Mouse (Mus musculus): Measurements from ENCODE around the gene Hyal1.

Gene Hyal1

GRCm38 (mm10) chr9:107612191-107612944, 35.6 kb downstream of the Hyal1 start:
- peak; percentile 98 for DNase-seq (ENCODE audit: extremely low read depth, insufficient read length, low spot score)

- DNase-seq (ENCODE audit: extremely low read depth, insufficient read length, low spot score) = no peak
Measured at GRCm38 (mm10) chr9:107612945-107613569, 36.3 kb downstream of the Hyal1 start.

- DNase-seq (ENCODE audit: extremely low read depth, insufficient read length, low spot score) = no peak
Measured at GRCm38 (mm10) chr9:107615035-107615434, 38.3 kb downstream of the Hyal1 start.

GRCm38 (mm10) chr9:107617461-107617860, 40.7 kb downstream of the Hyal1 start:
- no peak for DNase-seq (ENCODE audit: extremely low read depth, insufficient read length, low spot score)

GRCm38 (mm10) chr9:107618098-107618497, 41.4 kb downstream of the Hyal1 start:
- DNase-seq (ENCODE audit: extremely low read depth, insufficient read length, low spot score) = no peak

- DNase-seq (ENCODE audit: extremely low read depth, insufficient read length, low spot score) = peak; percentile 64
Measured at GRCm38 (mm10) chr9:107618778-107619545, 42.2 kb downstream of the Hyal1 start.

GRCm38 (mm10) chr9:107619546-107619879, 42.8 kb downstream of the Hyal1 start:
- DNase-seq (ENCODE audit: extremely low read depth, insufficient read length, low spot score) = peak; percentile 82

- no peak for DNase-seq (ENCODE audit: extremely low read depth, insufficient read length, low spot score)
Measured at GRCm38 (mm10) chr9:107620954-107621353, 44.2 kb downstream of the Hyal1 start.

- no peak for DNase-seq (ENCODE audit: extremely low read depth, insufficient read length, low spot score)
Measured at GRCm38 (mm10) chr9:107624539-107624938, 47.8 kb downstream of the Hyal1 start.

- no peak for DNase-seq (ENCODE audit: extremely low read depth, insufficient read length, low spot score)
Measured at GRCm38 (mm10) chr9:107624951-107625350, 48.2 kb downstream of the Hyal1 start.

- DNase-seq (ENCODE audit: extremely low read depth, insufficient read length, low spot score) = no peak
Measured at GRCm38 (mm10) chr9:107625351-107626128, 48.8 kb downstream of the Hyal1 start.

GRCm38 (mm10) chr9:107626158-107626843, 49.6 kb downstream of the Hyal1 start:
- peak; percentile 89 for DNase-seq (ENCODE audit: extremely low read depth, insufficient read length, low spot score)

GRCm38 (mm10) chr9:107626844-107627277, 50.1 kb downstream of the Hyal1 start:
- no peak for DNase-seq (ENCODE audit: extremely low read depth, insufficient read length, low spot score)

GRCm38 (mm10) chr9:107627387-107628255, 50.9 kb downstream of the Hyal1 start:
- no peak for DNase-seq (ENCODE audit: extremely low read depth, insufficient read length, low spot score)

- DNase-seq (ENCODE audit: extremely low read depth, insufficient read length, low spot score) = no peak
Measured at GRCm38 (mm10) chr9:107628721-107629410, 52.1 kb downstream of the Hyal1 start.

- DNase-seq (ENCODE audit: extremely low read depth, insufficient read length, low spot score) = no peak
Measured at GRCm38 (mm10) chr9:107629411-107629730, 52.6 kb downstream of the Hyal1 start.

GRCm38 (mm10) chr9:107629901-107630425, 53.2 kb downstream of the Hyal1 start:
- DNase-seq (ENCODE audit: extremely low read depth, insufficient read length, low spot score) = peak; percentile 51

GRCm38 (mm10) chr9:107630576-107630975, 53.8 kb downstream of the Hyal1 start:
- peak; percentile 50 for DNase-seq (ENCODE audit: extremely low read depth, insufficient read length, low spot score)
